Mouse (Mus musculus) G1E (cell line): ENCODE data around the gene Tmem33.

Experiments
- CTCF ChIP-seq: IDR thresholded peaks from 2 replicates; pipeline ENCODE4 v1.5.1; 2012; ENCODE audit warnings: low read depth, low read length, inconsistent platforms, mixed read lengths
- GATA2 ChIP-seq: IDR thresholded peaks from 2 replicates; pipeline ENCODE4 v1.6.1; 2012; ENCODE audit warnings: low read depth, low read length, inconsistent platforms, borderline replicate concordance

DNA sequence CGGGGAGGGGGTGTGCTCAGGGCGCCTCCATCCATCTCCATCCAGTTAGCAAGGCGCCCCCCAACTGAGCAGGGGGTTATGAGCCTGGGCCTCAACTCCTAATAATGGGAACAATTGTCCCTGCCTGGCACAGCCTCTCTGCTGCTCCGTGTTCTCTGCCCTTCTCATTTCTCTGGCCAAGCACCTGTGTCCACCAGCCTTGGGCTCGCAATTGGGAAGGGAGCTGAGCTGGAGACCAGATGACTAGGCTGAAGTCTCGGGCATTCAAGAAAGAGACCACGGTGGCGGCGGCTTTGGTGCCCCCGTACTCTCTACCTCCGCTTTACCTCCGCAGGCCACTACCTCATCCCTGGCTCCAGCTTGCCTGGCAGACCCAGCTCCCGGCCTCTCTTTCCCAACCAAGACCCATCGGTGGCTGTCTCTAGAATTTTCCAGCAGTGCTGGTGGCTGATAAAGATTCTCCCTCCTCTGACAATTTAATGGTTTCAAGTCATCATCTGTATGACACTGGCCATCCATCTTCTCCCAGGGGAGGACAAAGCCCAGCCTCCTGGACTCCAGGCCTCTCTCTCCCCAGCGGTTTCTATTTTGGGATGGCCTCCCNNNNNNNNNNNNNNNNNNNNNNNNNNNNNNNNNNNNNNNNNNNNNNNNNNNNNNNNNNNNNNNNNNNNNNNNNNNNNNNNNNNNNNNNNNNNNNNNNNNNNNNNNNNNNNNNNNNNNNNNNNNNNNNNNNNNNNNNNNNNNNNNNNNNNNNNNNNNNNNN is 32.5 kb upstream of the Tmem33 start:
- TF ChIP-seq CTCF (no peak), GATA2 (no peak)
